Mouse (Mus musculus) embryonic fibroblast, embryonic 13.5 days (primary cell): ENCODE measurements around the gene Tec. TPM values are rescaled to one million over a fixed set of nuclear protein-coding genes. Genes with fewer than 3 reads are reported as not detected.

Experiments
- H3K27ac ChIP-seq: 2 replicates; pipeline ENCODE4 v1.5.1; 2012; ENCODE audit warnings: low read length, control low read depth, inconsistent platforms; ENCODE audit not compliant: insufficient read depth
- H3K4me1 ChIP-seq: 2 replicates; pipeline ENCODE4 v1.6.1; 2011; ENCODE audit warnings: low read length; ENCODE audit not compliant: control insufficient read depth, insufficient read depth
- H3K4me3 ChIP-seq: 2 replicates; pipeline ENCODE4 v1.5.1; 2011; ENCODE audit warnings: mild to moderate bottlenecking, control low read depth, low read length; ENCODE audit not compliant: insufficient read depth
- CTCF ChIP-seq: IDR thresholded peaks from 2 replicates; pipeline ENCODE4 v1.5.1; 2011; ENCODE audit warnings: mild to moderate bottlenecking, control low read depth, low read length, moderate library complexity, borderline replicate concordance; ENCODE audit not compliant: insufficient read depth
- POLR2A ChIP-seq: IDR thresholded peaks from 2 replicates; pipeline ENCODE4 v1.6.1; 2011; ENCODE audit warnings: low read depth, mild to moderate bottlenecking, control low read depth, low read length, moderate library complexity
- polyA plus RNA-seq: library from polyadenylated mRNA; stranded (reverse); fragments of >200 nt; gene quantifications from 2 replicates; pipeline ENCODE4 v1.2.4, GENCODE M21; 2011; ENCODE audit warnings: low read depth; ENCODE audit not compliant: missing spikeins, insufficient read length

Gene Tec
- polyA plus RNA-seq, 1 experiment, result 9.4 TPM

DNA sequence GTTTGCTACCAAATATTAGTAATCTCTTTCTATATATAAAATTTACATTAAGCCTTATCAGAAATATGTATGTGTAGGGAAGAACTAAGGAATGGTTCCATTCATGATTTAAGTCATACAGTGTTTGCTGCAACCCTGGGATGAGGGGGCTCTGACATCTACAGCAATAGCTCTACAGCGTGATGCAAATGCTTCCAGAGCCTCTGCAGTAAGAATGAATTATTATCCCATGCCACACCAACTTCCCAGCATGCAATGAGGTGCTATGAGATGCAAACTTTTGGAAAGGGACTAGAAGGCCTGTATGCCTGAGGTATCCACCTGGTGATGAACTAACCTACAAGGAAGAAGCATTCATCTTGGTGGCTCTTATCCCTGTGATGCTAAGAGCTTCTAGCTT is 52.2 kb downstream of the Tec start:
- peaks cover 13% of the 10 kb centered on the region for H3K4me1 ChIP-seq
- no peak overlapping the region for H3K4me3 ChIP-seq
- H3K27ac ChIP-seq, result no peak overlapping the region
- TF ChIP-seq CTCF, result no peak
- no peak for TF ChIP-seq POLR2A

DNA sequence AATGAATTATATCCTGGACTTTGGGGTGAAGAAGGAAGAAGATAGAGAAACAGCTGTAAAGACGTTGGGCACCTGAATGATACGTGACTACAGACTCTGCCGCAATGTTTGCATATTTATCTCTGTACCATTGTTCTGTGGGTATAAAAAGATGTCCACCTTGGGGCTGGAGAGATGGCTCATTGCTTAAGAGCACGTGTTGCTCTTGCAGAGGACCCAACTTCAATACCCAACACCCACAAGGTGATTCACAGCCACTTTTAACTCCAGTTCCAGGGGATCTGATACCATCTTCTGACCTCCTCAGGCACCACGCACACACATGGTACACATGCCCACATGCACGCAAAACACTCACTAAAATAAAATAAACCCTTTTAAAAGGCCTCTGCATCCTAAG is 52.9 kb downstream of the Tec start:
- Histone ChIP-seq H3K4me3 (no peak overlapping the region), H3K4me1 (peaks cover 13% of the 10 kb centered on the region), H3K27ac (no peak overlapping the region)
- TF ChIP-seq CTCF (no peak), POLR2A (no peak)

DNA sequence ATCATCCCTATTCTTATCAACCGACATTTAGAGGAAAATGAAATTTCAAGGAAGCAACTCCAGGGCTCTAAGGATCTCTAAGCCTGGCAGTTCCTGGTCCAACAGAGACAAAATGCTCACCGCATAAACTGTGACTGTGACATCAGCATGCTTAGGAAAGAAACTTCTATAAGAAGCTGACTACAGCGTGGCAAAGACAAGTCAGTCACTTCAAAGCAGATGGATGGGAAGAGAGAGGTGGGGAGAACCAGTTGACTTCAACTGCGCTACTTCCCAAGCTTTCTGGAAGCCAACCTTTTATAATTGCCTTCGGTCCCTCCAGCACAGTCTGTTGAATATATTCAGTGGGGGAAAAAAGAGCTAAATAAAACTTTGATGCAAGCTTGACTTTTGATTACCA is 54.2 kb downstream of the Tec start:
- Histone ChIP-seq H3K4me3 (no peak overlapping the region), H3K4me1 (peaks cover 16% of the 10 kb centered on the region), H3K27ac (no peak overlapping the region)
- no peak for TF ChIP-seq CTCF
- no peak for TF ChIP-seq POLR2A

DNA sequence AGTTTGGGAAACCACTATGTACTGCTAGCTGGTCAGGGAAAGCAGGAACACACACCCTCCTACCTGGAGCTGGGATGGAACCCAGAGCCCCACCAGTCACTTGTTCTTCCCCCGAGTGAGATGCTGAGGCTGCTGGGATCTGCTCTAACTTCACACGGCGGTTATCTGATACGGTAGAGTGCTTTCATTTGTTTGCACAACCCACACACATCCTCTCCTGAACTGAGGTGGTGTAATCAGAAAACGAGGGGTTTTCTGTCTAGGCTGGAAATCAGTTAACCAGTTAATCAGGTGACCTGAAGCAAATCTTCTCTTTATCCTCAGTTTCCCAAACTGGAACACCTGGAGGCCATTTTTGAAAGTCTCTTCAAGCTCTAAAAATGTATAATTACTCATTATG is 55.4 kb downstream of the Tec start:
- Histone ChIP-seq H3K4me3 (no peak overlapping the region), H3K27ac (no peak overlapping the region), H3K4me1 (peaks cover 27% of the 10 kb centered on the region)
- TF ChIP-seq POLR2A (no peak), CTCF (no peak)

DNA sequence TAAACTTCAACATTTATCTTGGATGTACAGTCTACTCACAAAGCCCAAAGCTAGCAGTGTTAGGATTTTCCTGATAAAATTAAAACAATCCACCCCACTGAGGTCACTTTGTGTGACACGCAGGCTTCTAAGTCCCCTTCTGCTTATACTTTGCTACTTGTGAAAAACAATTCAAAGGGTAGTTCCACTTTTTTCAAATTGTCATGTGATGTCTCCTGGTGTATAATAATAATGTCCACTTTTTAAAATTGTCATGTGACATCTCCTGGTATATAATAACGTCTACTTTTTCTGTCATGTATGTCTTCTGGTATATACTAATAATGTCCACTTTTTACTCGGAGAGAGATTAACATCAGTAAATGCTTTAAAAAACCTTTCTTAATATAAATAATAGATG is 56.0 kb downstream of the Tec start:
- Histone ChIP-seq H3K4me3 (no peak overlapping the region), H3K27ac (no peak overlapping the region), H3K4me1 (peaks cover 24% of the 10 kb centered on the region)
- TF ChIP-seq CTCF (no peak), POLR2A (no peak)

DNA sequence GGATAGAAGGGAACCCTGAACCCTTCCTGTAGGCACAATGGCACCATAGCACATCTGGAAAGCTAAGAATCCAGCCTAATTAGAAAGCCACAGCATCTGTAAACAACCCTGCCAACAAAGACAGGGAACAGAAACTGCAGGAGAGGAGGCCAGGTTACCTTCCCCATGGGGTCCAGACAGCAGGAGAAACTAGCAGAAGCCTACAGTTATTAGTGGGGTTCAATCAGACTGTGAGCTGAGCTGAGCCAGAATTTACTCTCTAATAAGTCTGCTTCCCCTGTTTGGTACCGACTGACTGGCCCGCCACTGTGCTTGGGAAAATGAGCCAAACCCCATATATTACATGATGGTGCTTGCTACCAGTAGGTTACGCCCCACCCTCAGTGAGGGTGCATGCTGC is 56.9 kb downstream of the Tec start:
- Histone ChIP-seq H3K4me3 (no peak overlapping the region), H3K27ac (no peak overlapping the region), H3K4me1 (peaks cover 18% of the 10 kb centered on the region; the same call in 1 of the 2 replicates)
- TF ChIP-seq POLR2A (no peak), CTCF (no peak)

DNA sequence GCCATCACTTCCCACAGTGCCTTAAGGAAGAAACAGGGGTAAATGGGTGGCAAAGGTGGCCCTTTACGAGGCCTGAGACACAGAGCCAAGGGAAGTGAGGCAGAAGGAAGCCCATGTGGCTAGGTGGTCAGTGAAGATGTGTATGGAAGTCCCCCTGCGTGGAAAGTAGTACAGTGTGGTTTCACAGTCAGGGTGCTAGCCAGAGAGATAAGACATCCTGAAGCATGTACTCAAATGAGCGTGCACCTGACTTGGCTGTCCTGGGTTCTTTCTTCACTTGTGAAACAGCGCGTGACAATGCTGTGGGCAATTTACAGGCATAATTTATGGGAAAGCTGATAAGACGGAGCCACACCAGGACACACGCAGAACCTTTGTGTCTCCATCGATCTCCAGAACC is 57.3 kb downstream of the Tec start:
- H3K27ac ChIP-seq, result no peak overlapping the region

DNA sequence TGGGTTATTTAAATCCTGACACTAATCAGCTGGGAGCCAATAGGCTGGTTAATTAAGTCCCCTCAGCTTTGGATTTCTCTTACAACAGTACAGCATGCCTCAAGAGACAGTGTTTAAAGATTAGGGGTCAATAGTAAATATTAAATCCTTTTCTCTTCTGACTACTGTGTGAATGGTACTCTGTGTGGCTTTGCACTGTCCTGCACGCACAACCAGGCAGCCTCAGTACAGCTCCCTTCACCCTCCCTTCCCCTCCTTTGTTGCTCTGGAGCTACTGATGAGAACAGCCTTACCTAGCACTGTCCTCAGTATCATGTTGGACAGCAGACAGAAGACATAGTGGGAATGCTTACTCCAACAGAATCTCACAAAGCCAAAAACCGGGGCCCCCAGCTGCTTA is 58.8 kb downstream of the Tec start:
- Histone ChIP-seq H3K27ac (peak overlapping the region; percentile 80), H3K4me1 (peaks cover 13% of the 10 kb centered on the region; the same call in 1 of the 2 replicates), H3K4me3 (no peak overlapping the region)
- TF ChIP-seq POLR2A (no peak), CTCF (no peak)

More for the DNA sequence above, 57.3 kb downstream of the Tec start:
- Histone ChIP-seq H3K4me3 (no peak overlapping the region), H3K4me1 (peaks cover 14% of the 10 kb centered on the region; the same call in 1 of the 2 replicates)
- no peak for TF ChIP-seq POLR2A
- TF ChIP-seq CTCF, result no peak

DNA sequence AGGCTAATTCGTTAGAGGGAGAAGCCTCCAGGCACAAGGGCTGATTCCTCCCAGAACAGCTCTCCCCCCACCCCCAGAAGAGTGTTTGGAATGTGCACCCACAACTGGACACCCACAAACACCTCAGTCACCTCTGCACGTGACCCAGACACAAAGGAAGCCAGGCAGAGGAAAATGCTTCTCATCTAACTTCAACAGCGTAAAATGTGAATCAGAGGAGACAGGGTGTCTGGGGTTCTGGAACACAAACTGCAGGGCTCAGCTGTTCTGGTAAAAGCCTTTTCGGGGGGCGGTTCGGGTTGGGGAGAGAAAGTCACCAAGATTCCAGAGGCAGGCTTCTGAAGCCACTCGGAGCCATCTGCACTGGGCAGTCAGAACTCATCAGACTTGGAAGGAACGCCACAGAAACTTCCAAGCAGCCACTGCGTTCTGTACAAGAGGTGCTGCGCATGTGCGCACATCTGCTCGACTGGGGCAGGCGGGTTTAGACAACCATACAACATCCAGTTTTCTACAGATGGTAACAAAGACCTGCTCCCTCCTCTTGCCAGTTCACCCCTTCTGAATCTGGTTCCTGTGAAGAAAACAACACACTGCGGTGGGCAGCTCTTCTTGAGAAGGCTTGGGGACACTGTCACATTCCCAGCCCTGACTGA is 59.7 kb downstream of the Tec start:
- peak overlapping the region; percentile 80 for H3K27ac ChIP-seq

DNA sequence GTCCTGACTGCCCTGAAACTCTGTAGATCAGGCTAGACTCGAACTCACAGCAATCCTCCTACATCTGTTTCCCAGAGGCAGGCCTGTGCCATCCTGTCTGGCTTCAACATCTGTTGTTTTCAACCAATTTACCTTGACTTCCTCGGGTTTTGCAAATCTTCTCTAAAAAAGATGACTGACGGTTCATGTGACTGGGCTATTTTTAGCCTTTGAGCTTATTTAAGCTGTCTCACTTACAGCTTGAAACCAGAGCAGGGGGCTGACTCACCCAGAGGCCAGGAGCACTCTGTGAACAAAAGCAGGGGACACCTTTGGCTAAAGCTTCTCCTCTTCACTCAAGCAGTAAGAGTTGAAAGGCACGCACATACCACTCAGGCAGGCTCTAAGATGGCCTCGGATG is 65.4 kb downstream of the Tec start:
- no peak overlapping the region for H3K4me3 ChIP-seq
- peak overlapping the region; percentile 85 for H3K27ac ChIP-seq
- TF ChIP-seq POLR2A (no peak), CTCF (no peak)
- H3K4me1 ChIP-seq, result peaks cover 13% of the 10 kb centered on the region

More for the DNA sequence above, 59.7 kb downstream of the Tec start:
- TF ChIP-seq POLR2A (peak; percentile 64), CTCF (no peak)
- H3K4me1 ChIP-seq, result peaks cover 13% of the 10 kb centered on the region; the same call in 1 of the 2 replicates
- no peak overlapping the region for H3K4me3 ChIP-seq
